Mouse (Mus musculus) right cerebral cortex, postnatal 10 days (tissue): ENCODE data around the gene Socs2.

Source experiments
- DNase-seq, 2 experiments: peaks; one replicate each; pipeline ENCODE4 v3.0.0; 2021; ENCODE audit warnings: low spot score in 2 of 2

Gene Socs2

DNA sequence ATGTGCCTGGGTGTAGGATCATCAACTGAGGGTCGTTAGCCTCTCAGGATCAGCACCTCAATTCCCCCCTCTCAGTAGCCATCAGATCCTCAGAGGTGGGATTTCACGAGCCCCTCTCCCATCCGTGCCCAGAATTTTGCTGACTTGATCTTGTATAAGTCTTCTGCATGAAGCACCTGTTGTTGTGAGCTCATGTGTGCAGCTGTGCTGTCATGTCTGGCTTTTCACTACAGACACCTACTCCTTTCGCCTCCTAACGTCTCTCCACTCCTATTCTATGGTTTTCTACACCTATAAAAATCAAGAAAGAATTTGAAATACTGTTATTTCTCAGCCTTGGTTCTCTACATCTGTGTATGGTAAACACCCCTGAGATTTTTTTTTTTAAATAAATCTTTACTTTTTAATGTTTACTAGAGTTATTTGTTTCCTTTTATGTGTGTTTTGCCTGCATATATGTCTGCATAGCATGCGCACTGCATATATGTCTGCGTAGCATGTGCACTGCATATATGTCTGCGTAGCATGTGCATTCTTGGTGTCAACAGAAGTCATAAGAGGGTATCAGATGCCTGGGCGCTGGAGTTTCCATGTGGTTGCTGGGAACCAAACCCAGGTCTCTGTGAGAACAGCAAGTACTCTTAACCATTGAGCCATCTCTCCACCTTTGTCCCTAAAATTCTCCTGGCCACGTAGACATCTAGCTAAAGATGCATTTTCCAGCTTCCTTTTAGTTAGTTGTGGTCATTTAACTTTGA, 74.0 kb downstream of the Socs2 start:
- DNase-seq: no peak

- no peak for DNase-seq
These were observed 76.3 kb downstream of the Socs2 start for GRCm38 (mm10) chr10:95340676-95341075.

- no peak for DNase-seq
These were observed 79.4 kb downstream of the Socs2 start for GRCm38 (mm10) chr10:95337589-95337988.

DNA sequence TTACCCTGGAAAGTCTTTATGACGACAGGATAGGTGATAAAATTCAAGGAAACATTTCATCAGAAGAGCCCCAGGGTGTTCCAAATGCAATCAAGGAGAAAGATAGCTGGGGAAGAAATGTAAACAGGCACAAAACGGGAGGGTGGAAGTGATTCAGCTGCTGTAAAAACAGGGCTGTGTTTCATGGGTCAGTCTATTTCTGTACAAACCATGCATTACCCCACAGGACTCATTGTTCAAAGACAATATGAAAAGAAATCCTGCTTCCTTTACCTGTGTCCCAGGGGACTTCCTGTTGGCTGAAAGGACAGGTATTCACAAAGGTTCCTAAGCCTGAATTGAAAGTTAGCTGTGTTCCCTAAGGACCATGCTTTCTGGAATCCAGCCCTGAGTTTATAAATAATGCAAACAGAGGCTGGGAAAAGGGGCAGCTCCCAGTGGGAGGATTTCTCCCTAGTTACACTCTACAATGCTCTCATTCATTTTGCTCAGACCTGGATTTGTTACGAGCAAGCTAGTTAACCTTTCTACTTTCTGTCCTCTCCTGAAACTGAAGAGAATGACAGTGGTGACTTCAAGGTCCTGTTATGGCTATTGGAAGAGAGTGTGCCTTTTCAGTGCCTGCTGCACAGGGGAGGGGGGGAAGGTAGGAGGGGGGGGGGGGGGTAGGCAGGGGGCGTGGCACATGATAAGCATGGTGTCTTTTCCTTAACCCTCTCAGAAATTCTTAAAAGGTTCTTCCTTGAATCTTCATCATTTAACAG, 80.0 kb downstream of the Socs2 start:
- no peak for DNase-seq
